Mouse (Mus musculus) intestine, embryonic 15.5 days (tissue): ENCODE data around the gene Scd4. TPM values are rescaled to one million over a fixed set of nuclear protein-coding genes. Genes with fewer than 3 reads are reported as not detected.

Experiments used
- ATAC-seq: fragments of 200-750 bp; cut with Nextera tagmentation; 2 replicates; pipeline ENCODE4 v1.8.0; 2017; ENCODE audit warnings: moderate TSS enrichment, moderate library complexity
- H3K27ac ChIP-seq: fragments of 300-500 bp; sonication (generic); 2 replicates; pipeline ENCODE4 v1.5.1; 2015; ENCODE audit warnings: mild to moderate bottlenecking, inconsistent platforms
- H3K27me3 ChIP-seq: fragments of 300-500 bp; sonication (generic); replicated peaks from 2 replicates; pipeline ENCODE4 v1.6.1; 2015; ENCODE audit warnings: inconsistent platforms
- H3K36me3 ChIP-seq: fragments of 300-500 bp; sonication (generic); 2 replicates; pipeline ENCODE4 v1.6.1; 2015; ENCODE audit warnings: inconsistent platforms
- H3K4me1 ChIP-seq: fragments of 300-500 bp; sonication (generic); replicated peaks from 2 replicates; pipeline ENCODE4 v1.6.1; 2015; ENCODE audit warnings: inconsistent platforms
- H3K4me2 ChIP-seq: fragments of 300-500 bp; sonication (generic); replicated peaks from 2 replicates; pipeline ENCODE4 v1.6.1; 2015; ENCODE audit warnings: mild to moderate bottlenecking, inconsistent platforms
- H3K4me3 ChIP-seq: fragments of 300-500 bp; sonication (generic); replicated peaks from 2 replicates; pipeline ENCODE4 v1.5.1; 2015; ENCODE audit warnings: inconsistent platforms
- H3K9ac ChIP-seq: fragments of 300-500 bp; sonication (generic); 2 replicates; pipeline ENCODE4 v1.6.1; 2015; ENCODE audit warnings: inconsistent platforms
- H3K9me3 ChIP-seq: fragments of 300-500 bp; sonication (generic); 2 replicates; pipeline ENCODE4 v1.6.1; 2016; ENCODE audit warnings: inconsistent platforms
- WGBS: fragments of 180-500 bp; shearing (Covaris S2); methylation state at CpG from one replicate; pipeline ENCODE4 v1.1.7; 2015; 5-methylcytosine and 5-hydroxymethylcytosine counted together
- polyA plus RNA-seq: library from polyadenylated mRNA; unstranded; fragments of >200 nt; fragmentation: Nextera tagmentation; extraction: Ambion mirVana; gene quantifications from 2 replicates; pipeline ENCODE4 v1.2.1, GENCODE M21; 2015

Scd4 gene
- polyA plus RNA-seq, 1 experiment from 2014 or later: 0.10 TPM

DNA sequence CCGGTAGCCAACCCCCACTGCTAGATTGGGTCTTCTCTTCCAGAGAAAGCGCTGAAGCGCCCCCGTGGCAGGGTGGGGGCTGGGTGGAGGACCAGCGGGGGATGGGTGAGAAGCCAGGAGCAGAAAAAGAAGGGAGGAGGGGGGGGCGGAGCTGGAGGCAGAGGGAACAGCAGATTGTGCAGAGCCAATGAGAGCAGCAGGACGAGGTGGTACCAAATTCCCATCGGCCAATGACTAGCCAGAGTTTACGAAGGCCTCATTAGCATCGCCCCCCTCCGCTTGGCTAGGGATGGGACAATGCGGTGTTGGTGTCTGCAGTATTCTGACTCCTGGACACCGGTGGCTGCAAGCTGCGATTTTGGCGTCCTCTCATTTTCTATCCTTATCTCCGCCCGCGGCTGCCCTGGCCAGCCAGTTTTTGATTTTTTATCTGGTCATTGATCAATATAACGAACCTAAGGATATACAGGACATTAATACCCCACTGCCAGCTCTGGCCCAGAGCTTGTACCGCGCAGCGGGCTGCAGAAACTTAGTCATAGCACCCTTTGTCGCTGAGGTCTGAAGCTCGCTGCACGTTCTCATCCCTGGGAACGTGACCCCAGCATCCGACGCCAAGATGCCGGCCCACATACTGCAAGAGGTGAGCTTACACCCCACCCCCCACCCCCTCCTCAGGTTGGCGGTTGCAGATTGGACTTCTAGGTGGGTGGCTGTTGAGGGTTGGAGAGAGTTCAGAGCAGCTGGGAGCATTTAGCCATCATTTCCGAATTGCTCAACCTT lies 38.9 kb upstream of the Scd4 start:
- under 1% methylated on average over 30 of the region's 31 CpGs for WGBS
- peaks cover 56% of the 10 kb centered on the region for H3K4me1 ChIP-seq

DNA sequence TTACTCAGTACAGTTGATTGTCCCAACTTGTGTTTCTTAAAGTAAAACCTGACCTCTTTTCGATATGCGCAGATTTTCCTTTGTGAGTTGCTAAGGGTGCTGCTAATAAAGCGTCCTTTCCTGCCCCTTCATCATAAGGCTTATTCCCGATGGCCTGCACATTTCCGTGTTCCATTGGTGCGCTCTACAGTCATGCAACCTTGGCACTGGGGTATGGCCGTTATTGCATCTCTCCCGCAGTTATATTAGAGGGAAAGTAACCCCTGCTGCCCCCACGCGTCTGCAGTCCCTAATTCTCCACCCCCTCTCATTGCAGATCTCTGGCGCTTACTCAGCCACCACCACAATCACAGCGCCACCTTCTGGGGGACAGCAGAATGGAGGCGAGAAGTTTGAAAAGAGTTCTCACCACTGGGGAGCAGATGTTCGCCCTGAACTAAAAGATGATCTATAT lies 38.3 kb upstream of the Scd4 start:
- Histone ChIP-seq H3K9ac (peak overlapping the region; percentile 86), H3K4me2 (peak overlapping the region; percentile 87), H3K27ac (peak overlapping the region; percentile 98), H3K9me3 (no peaks in the 10 kb centered on the region), H3K4me3 (peak overlapping the region; percentile 75), H3K27me3 (no peaks in the 10 kb centered on the region), H3K36me3 (peaks cover 8% of the 10 kb centered on the region; the same call in 1 of the 2 replicates), H3K4me1 (peaks cover 54% of the 10 kb centered on the region)
- under 1% methylated on average over 14 of the region's 14 CpGs for WGBS
- ATAC-seq: peak; percentile 54

More for the DNA sequence above, 38.9 kb upstream of the Scd4 start:
- H3K4me2 ChIP-seq: peak overlapping the region; percentile 87
- ATAC-seq: peak; percentile 93
- peak overlapping the region; percentile 86 for H3K9ac ChIP-seq
- H3K9me3 ChIP-seq: no peaks in the 10 kb centered on the region
- H3K36me3 ChIP-seq: peaks cover 7% of the 10 kb centered on the region; the same call in 1 of the 2 replicates
- H3K4me3 ChIP-seq: peak overlapping the region; percentile 75
- no peaks in the 10 kb centered on the region for H3K27me3 ChIP-seq
- H3K27ac ChIP-seq: peak overlapping the region; percentile 98

DNA sequence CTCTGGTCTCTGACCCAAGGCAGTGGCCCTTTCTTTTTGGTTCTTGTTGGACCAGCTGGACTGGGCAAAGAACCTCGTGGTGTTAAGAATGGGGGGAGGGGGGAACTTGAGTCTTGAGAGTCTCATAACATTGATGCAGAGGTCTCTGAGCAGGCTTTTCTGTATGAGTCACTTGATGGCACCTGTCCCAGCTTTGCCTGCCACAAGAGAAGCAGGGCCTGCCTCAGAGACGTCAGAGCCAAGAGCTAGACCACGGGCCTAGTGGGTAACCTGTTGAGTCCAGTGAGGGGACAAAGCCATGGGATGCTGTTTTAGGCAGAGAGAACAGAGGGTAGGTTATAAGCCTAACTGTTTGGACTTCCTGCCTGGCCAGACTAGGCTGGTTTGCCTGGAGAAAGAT lies 37.6 kb upstream of the Scd4 start:
- Histone ChIP-seq H3K4me3 (peak overlapping the region; percentile 75), H3K36me3 (peaks cover 13% of the 10 kb centered on the region; the same call in 1 of the 2 replicates), H3K27me3 (no peaks in the 10 kb centered on the region), H3K9me3 (no peaks in the 10 kb centered on the region), H3K9ac (peak overlapping the region; percentile 86), H3K4me1 (peaks cover 53% of the 10 kb centered on the region), H3K4me2 (peak overlapping the region; percentile 87), H3K27ac (peak overlapping the region; percentile 98)
- no peak for ATAC-seq
- WGBS: 0% methylated on average over 3 of the region's 3 CpGs

DNA sequence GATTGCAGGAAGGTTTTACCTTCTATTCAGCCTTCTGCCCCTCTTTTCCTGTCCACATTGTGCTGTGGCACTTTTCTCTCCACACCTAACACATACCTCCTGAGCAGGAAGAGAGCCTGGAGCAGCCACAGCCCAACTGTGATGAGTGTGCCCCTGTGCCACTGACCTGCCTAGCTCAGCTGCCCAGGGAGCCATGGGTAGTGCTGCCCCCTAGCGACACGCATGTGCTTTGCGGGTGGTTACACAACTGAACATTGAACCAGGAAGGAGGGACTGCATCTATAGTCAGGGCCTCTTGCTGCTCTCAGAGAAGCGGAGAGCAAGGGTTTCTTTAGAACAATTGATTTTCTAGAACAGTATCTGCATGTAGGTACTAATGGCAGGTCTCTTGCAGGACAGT lies 37.2 kb upstream of the Scd4 start:
- peaks cover 15% of the 10 kb centered on the region; the same call in 1 of the 2 replicates for H3K36me3 ChIP-seq
- no peaks in the 10 kb centered on the region for H3K27me3 ChIP-seq
- ATAC-seq: peak; percentile 24
- H3K4me3 ChIP-seq: peak overlapping the region; percentile 75
- H3K4me2 ChIP-seq: peak overlapping the region; percentile 87
- no peaks in the 10 kb centered on the region for H3K9me3 ChIP-seq
- H3K4me1 ChIP-seq: peaks cover 53% of the 10 kb centered on the region
- 2% methylated on average over 4 of the region's 4 CpGs for WGBS
- H3K9ac ChIP-seq: peak overlapping the region; percentile 86
- H3K27ac ChIP-seq: peak overlapping the region; percentile 98

DNA sequence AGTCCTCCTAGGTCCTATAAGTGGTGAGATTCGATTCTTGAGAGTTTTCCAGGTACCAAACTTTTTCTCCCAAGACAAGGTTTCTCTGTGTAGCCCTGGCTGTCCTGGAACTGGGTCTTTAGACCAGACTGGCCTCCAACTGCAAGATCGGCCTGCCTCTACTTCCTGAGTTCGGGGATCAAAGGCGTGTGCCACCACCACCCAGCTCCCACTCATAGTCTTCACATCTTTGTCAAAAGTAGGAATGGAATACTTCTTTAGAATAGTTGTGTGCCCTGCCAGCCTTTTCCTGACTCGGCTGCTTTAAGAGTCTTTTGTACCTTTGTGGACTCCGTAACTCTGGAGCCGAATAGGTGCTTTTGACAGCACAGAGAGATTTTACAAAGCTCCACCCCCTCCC lies 36.7 kb upstream of the Scd4 start:
- Histone ChIP-seq H3K9me3 (no peaks in the 10 kb centered on the region), H3K4me2 (peak overlapping the region; percentile 87), H3K4me3 (peak overlapping the region; percentile 75), H3K4me1 (peaks cover 57% of the 10 kb centered on the region), H3K27ac (peak overlapping the region; percentile 98), H3K36me3 (peaks cover 15% of the 10 kb centered on the region; the same call in 1 of the 2 replicates), H3K9ac (peak overlapping the region; percentile 86), H3K27me3 (no peaks in the 10 kb centered on the region)
- ATAC-seq: no peak
- WGBS: 17% methylated on average over 7 of the region's 7 CpGs

DNA sequence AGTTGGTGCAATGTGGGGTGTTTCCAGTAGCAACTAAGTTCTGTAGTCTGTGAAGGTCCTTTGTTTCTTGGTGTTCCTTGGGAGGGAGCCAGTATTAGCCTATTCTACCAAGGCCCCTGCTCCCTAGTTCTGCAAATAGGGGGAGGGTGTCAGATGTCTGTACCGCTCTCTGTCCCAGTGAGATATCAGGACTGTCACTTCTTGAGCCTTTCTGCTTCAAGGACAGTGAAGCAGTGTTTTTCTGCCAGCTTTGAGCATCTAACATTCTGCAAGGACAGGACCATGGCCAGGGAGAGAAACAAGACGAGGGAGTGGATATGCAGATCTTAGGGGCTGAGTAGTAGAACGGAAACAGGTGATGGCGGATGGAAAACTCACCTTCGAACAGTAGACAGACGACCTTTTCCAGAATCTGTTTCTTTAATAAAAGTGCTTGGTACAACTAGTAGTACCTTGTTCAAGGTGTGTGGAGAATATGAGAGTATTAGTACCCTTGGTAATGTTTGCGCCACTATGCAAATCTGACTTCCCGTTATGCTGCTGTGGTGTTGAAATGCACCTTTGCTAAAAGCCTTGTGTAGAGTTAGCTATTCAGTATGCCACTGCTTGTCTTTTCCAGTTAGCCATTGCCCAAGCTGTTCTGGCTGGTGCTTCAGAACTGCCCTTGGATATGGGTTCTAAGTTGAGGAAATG lies 35.7 kb upstream of the Scd4 start:
- WGBS: 35% methylated on average over 8 of the region's 8 CpGs
- peaks cover 59% of the 10 kb centered on the region for H3K4me1 ChIP-seq
- H3K4me2 ChIP-seq: peak overlapping the region; percentile 87
- peak overlapping the region; percentile 86 for H3K9ac ChIP-seq
- no peaks in the 10 kb centered on the region for H3K9me3 ChIP-seq
- H3K4me3 ChIP-seq: peak overlapping the region; percentile 75
- H3K36me3 ChIP-seq: peaks cover 20% of the 10 kb centered on the region
- no peak for ATAC-seq
- H3K27me3 ChIP-seq: no peaks in the 10 kb centered on the region
- H3K27ac ChIP-seq: peak overlapping the region; percentile 98

DNA sequence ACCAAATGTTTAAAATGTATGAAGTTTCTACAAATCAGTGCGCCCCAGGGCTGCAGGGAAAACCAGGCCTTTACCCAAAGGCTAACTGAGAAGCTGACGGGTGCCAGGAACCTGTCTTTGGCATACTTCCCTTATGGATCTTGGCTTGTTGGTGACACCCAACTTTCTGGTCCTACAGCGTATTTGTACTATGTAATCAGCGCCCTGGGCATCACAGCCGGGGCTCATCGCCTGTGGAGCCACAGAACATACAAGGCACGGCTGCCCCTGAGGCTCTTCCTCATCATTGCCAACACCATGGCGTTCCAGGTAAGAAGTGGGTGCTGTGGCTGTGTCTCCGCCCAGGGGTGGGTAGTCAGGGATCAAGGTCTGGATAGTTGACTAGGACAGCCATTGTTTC lies 35.0 kb upstream of the Scd4 start:
- Histone ChIP-seq H3K27me3 (no peaks in the 10 kb centered on the region), H3K4me1 (peaks cover 58% of the 10 kb centered on the region), H3K27ac (peak overlapping the region; percentile 56), H3K9ac (peak overlapping the region; percentile 86), H3K36me3 (peaks cover 21% of the 10 kb centered on the region), H3K4me3 (peak overlapping the region; percentile 75), H3K9me3 (no peaks in the 10 kb centered on the region), H3K4me2 (peak overlapping the region; percentile 87)
- no peak for ATAC-seq
- 58% methylated on average over 9 of the region's 9 CpGs for WGBS

DNA sequence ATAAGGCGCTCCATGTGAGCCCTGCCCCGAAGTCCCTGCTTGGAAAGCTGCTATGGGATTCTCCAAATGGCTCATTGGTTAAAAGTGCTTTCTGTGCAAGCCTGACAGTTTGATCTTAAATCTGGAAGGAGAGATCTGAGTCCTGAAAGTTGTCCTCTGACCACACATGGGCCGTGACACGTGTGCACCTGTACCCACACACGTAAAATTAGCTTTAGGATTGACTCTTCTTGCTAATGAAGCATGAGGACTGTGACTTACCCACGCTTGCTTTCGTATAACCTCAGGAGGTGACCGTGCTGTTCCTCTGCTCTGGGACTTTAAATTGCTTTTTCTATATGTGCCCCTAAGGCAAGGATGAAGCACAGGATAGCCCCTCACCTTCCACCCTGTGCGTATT lies 33.8 kb upstream of the Scd4 start:
- H3K9ac ChIP-seq: peak overlapping the region; percentile 86
- ATAC-seq: no peak

DNA sequence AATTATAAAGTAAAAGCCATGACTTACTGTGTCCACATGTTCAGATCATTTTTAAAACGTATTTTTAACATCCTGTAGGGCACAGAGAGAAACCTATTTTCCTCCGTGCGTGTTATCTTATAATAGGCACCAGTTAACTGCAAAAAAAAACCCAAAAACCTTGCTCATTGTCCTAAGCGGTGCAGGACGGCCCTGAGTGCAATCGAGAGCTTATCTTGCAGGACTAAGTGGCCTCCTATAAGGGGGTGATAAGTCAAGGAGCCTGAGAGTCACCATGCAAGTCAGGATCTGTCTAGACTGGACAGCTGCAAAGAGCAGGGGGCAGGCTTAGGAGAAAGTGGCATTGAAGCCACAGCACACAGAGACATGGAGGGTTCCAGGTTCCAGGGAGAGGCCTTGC lies 33.0 kb upstream of the Scd4 start:
- H3K9ac ChIP-seq: peak overlapping the region; percentile 15
- peaks cover 35% of the 10 kb centered on the region for H3K36me3 ChIP-seq
- H3K4me3 ChIP-seq: peak overlapping the region; percentile 75
- H3K4me1 ChIP-seq: peaks cover 56% of the 10 kb centered on the region
- no peaks in the 10 kb centered on the region for H3K27me3 ChIP-seq
- H3K9me3 ChIP-seq: no peaks in the 10 kb centered on the region
- peak overlapping the region; percentile 6; the same call in 1 of the 2 replicates for H3K27ac ChIP-seq
- 46% methylated on average over 6 of the region's 6 CpGs for WGBS
- peak overlapping the region; percentile 87 for H3K4me2 ChIP-seq
- ATAC-seq: no peak

More for the DNA sequence above, 33.8 kb upstream of the Scd4 start:
- H3K36me3 ChIP-seq: peaks cover 29% of the 10 kb centered on the region
- H3K4me2 ChIP-seq: peak overlapping the region; percentile 87
- no peaks in the 10 kb centered on the region for H3K9me3 ChIP-seq
- H3K4me1 ChIP-seq: peaks cover 56% of the 10 kb centered on the region
- H3K4me3 ChIP-seq: peak overlapping the region; percentile 75
- H3K27me3 ChIP-seq: no peaks in the 10 kb centered on the region
- 71% methylated on average over 9 of the region's 9 CpGs for WGBS
- peak overlapping the region; percentile 38 for H3K27ac ChIP-seq

DNA sequence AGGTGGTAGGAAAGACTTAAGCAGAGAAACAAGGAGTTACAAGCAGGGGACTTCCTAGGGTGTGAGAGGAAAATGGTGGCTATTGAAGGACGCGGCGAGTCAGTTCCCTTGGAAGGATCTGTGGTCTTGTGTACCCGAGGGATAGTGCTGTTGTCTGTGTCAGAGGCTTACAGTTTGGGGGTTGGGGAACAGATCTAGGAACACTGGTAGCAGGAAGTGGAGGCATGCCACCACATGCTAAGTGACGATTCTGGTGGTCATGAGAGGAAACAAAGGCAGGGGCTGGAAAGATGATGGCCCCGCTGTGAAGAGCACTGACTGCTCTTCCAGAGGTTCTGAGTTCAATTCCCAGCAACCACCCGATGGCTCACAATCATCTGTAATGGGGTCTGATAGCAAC lies 32.4 kb upstream of the Scd4 start:
- H3K9ac ChIP-seq: peak overlapping the region; percentile 15
- whole genome bisulfite sequencing: 73% methylated on average over 7 of the region's 7 CpGs
- no peaks in the 10 kb centered on the region for H3K27me3 ChIP-seq
- peak overlapping the region; percentile 75 for H3K4me3 ChIP-seq
- H3K9me3 ChIP-seq: no peaks in the 10 kb centered on the region
- H3K27ac ChIP-seq: 0 out of 2 replicates have a peak overlapping the region, but pooled peaks have one; percentile 6
- ATAC-seq: no peak
- H3K4me1 ChIP-seq: peaks cover 53% of the 10 kb centered on the region
- H3K36me3 ChIP-seq: peaks cover 41% of the 10 kb centered on the region
- peak overlapping the region; percentile 87 for H3K4me2 ChIP-seq

DNA sequence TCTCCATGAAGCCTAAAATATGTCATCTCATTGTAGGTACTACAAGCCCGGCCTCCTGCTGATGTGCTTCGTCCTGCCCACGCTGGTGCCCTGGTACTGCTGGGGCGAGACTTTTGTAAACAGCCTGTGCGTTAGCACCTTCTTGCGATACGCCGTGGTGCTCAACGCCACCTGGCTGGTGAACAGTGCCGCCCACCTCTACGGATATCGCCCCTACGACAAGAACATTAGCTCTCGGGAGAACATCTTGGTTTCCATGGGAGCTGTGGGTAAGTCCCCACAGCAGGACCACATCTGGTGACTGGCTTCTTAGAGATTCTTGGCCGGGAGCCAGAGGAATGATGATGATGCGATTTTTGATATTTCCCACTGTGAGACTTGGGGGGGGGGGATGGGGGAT lies 31.7 kb upstream of the Scd4 start:
- 0 out of 2 replicates have a peak, but pooled peaks have one; percentile 8 for ATAC-seq
- Histone ChIP-seq H3K9ac (no peak overlapping the region), H3K9me3 (no peaks in the 10 kb centered on the region), H3K4me3 (no peak overlapping the region), H3K27ac (peak overlapping the region; percentile 6; the same call in 1 of the 2 replicates), H3K4me1 (peaks cover 50% of the 10 kb centered on the region), H3K27me3 (no peaks in the 10 kb centered on the region), H3K36me3 (peaks cover 47% of the 10 kb centered on the region), H3K4me2 (peak overlapping the region; percentile 87)
- WGBS: 63% methylated on average over 16 of the region's 16 CpGs

DNA sequence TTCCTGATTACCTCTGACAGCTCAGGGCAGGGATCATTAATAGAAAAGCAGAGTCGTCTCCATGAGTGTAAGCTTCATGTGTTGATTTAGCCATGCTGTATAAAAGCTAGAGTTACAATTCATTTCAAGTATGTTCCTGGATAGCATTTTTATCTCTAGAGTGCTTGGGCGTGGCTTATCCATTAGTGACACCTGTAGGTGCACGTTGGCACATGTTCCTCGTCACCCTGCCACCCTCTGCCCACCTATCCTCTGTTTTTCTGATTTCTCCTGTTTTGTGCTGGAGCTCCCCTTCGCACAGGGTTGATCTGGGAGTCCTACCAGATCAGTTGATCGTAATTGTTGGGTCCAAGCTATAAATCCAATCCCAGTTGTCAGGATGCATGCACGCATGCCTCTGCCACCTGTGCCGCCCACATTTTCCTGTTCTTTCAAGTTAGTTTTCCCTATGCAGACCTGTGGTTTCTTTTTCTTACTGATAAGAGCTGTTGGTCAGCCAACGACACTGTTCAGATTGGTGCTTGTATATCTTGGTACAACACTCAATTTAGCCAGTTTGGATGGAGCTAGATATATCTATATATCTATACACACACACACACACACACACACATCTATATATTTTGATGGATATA lies 31.1 kb upstream of the Scd4 start:
- Histone ChIP-seq H3K27me3 (no peaks in the 10 kb centered on the region), H3K27ac (no peak overlapping the region), H3K36me3 (peaks cover 50% of the 10 kb centered on the region)

More for the DNA sequence above, 31.1 kb upstream of the Scd4 start:
- peaks cover 46% of the 10 kb centered on the region for H3K4me1 ChIP-seq
- no peaks in the 10 kb centered on the region for H3K9me3 ChIP-seq
- no peak overlapping the region for H3K4me3 ChIP-seq
- WGBS: 60% methylated on average over 9 of the region's 9 CpGs
- H3K4me2 ChIP-seq: peak overlapping the region; percentile 87; the same call in 1 of the 2 replicates
- ATAC-seq: 0 out of 2 replicates have a peak, but pooled peaks have one; percentile 8
- H3K9ac ChIP-seq: no peak overlapping the region
